Mouse (Mus musculus): Measurements from ENCODE around the gene Sept8. TPM values are rescaled to one million over a fixed set of nuclear protein-coding genes. Genes with fewer than 3 reads are reported as not detected.

Sept8 gene
- polyA plus RNA-seq, 1 experiment = 52.2 TPM

- peak; percentile 63 for TF ChIP-seq CTCF (IDR thresholded peaks at IDR 0.05; ENCODE audit: control insufficient read depth, insufficient read depth, low read length)
- no peak for TF ChIP-seq POLR2A (IDR thresholded peaks at IDR 0.05; ENCODE audit: borderline replicate concordance, control insufficient read depth, low read depth, low read length)
- H3K27ac ChIP-seq (ENCODE audit: control insufficient read depth, insufficient read depth, low read depth, low read length, poor library complexity) = no peak overlapping the region
- 78% methylated on average over 6 of the region's 6 CpGs for WGBS
- H3K4me1 ChIP-seq (ENCODE audit: control insufficient read depth, insufficient read depth, low read length) = no peaks in the 10 kb centered on the region; the same call in none of the 2 replicates
- no peak overlapping the region for H3K4me3 ChIP-seq (replicated peaks; ENCODE audit: control insufficient read depth, low read depth, low read length)
Measured at GRCm38 (mm10) chr11:53524905-53525304, 5.8 kb downstream of the Sept8 start.

- H3K27ac ChIP-seq (ENCODE audit: control insufficient read depth, insufficient read depth, low read depth, low read length, poor library complexity) = no peak overlapping the region
- TF ChIP-seq CTCF (IDR thresholded peaks at IDR 0.05; ENCODE audit: control insufficient read depth, insufficient read depth, low read length) (no peak), POLR2A (IDR thresholded peaks at IDR 0.05; ENCODE audit: borderline replicate concordance, control insufficient read depth, low read depth, low read length) (no peak)
- 88% methylated on average over 4 of the region's 4 CpGs for WGBS
- H3K4me1 ChIP-seq (ENCODE audit: control insufficient read depth, insufficient read depth, low read length) = no peaks in the 10 kb centered on the region; the same call in none of the 2 replicates
- no peak overlapping the region for H3K4me3 ChIP-seq (replicated peaks; ENCODE audit: control insufficient read depth, low read depth, low read length)
Measured at GRCm38 (mm10) chr11:53525461-53525860, 6.4 kb downstream of the Sept8 start.

DNA sequence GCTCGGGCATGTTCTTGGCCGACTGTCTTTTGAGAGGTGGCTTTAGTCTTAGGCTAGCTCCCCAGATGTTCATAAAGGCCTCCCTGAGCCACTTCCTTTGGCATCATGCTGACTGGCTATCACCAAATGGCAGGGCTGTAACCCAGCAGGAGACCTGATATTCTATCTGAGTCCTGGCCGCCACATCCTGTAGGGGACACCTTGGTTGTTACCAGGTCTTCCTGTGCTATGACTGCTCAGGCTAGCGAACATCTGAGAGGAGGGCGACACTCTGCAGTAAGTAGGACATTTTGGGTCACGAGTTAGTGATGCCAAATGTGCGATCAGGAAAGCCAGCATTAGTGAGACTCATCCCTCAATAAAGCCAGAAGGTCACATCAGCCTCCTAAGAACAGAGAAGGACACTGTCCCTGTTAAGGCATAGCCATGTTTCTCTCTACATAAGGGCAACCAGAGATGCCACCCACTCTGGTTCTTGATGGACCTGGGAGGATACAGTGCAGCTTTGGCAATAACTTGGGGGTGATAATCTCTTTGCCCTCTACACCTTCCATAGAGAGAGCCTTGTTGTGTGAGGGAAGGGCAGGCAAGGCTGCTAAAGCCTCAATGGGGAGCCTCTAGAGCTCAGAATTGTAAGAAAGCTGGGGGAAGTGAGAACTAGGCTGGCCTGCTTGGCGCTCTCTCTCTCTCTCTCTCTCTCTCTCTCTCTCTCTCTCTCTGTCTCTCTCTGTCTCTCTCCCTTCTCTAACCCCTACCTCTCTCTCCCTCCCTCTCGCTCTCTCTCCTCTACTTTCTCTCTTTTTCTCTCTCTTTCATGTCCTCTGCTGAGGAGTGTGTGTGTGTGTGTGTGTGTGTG is 9.6 kb downstream of the Sept8 start:
- Histone ChIP-seq H3K27ac (ENCODE audit: control insufficient read depth, insufficient read depth, low read depth, low read length, poor library complexity) (no peak overlapping the region), H3K4me1 (ENCODE audit: control insufficient read depth, insufficient read depth, low read length) (no peaks in the 10 kb centered on the region; the same call in 1 of the 2 replicates)
- 50% methylated on average over 9 of the region's 9 CpGs for WGBS

GRCm38 (mm10) chr11:53529253-53529557 is 10.1 kb downstream of the Sept8 start:
- 53% methylated on average over 6 of the region's 6 CpGs for WGBS
- TF ChIP-seq POLR2A (IDR thresholded peaks at IDR 0.05; ENCODE audit: borderline replicate concordance, control insufficient read depth, low read depth, low read length) = no peak
- no peak for TF ChIP-seq CTCF (IDR thresholded peaks at IDR 0.05; ENCODE audit: control insufficient read depth, insufficient read depth, low read length)

More for the DNA sequence above, 9.6 kb downstream of the Sept8 start:
- no peak overlapping the region for H3K4me3 ChIP-seq (replicated peaks; ENCODE audit: control insufficient read depth, low read depth, low read length)
- no peak for TF ChIP-seq CTCF (IDR thresholded peaks at IDR 0.05; ENCODE audit: control insufficient read depth, insufficient read depth, low read length)
- no peak for TF ChIP-seq POLR2A (IDR thresholded peaks at IDR 0.05; ENCODE audit: borderline replicate concordance, control insufficient read depth, low read depth, low read length)

DNA sequence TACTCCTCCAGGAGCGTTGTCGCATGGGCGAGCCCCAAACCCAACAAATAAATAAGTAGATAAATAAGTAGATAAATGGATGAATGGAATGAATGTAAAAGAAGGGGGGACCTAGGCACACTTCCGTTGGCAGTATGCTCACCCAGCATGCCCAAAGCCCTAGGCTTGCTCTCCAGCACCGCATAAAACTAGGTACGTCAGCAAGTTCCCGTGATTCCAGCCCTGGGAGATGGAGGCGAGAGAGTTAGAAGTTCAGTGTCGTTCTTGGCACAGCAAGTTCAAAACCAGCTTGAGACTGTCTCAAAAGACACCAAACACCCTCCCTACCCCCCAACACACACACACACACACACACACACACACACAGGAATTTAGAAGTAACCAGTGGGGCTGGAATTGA is 10.9 kb downstream of the Sept8 start:
- Histone ChIP-seq H3K4me1 (ENCODE audit: control insufficient read depth, insufficient read depth, low read length) (no peaks in the 10 kb centered on the region; the same call in 1 of the 2 replicates), H3K4me3 (replicated peaks; ENCODE audit: control insufficient read depth, low read depth, low read length) (no peak overlapping the region), H3K27ac (ENCODE audit: control insufficient read depth, insufficient read depth, low read depth, low read length, poor library complexity) (no peak overlapping the region)
- TF ChIP-seq CTCF (IDR thresholded peaks at IDR 0.05; ENCODE audit: control insufficient read depth, insufficient read depth, low read length) = no peak
- no peak for TF ChIP-seq POLR2A (IDR thresholded peaks at IDR 0.05; ENCODE audit: borderline replicate concordance, control insufficient read depth, low read depth, low read length)
- 95% methylated on average over 9 of the region's 9 CpGs for WGBS

More at GRCm38 (mm10) chr11:53529253-53529557, 10.1 kb downstream of the Sept8 start:
- Histone ChIP-seq H3K4me1 (ENCODE audit: control insufficient read depth, insufficient read depth, low read length) (no peaks in the 10 kb centered on the region; the same call in 1 of the 2 replicates), H3K4me3 (replicated peaks; ENCODE audit: control insufficient read depth, low read depth, low read length) (no peak overlapping the region), H3K27ac (ENCODE audit: control insufficient read depth, insufficient read depth, low read depth, low read length, poor library complexity) (no peak overlapping the region)

GRCm38 (mm10) chr11:53531578-53532230 is 12.6 kb downstream of the Sept8 start:
- H3K4me3 ChIP-seq (replicated peaks; ENCODE audit: control insufficient read depth, low read depth, low read length) = no peak overlapping the region
- no peak overlapping the region for H3K27ac ChIP-seq (ENCODE audit: control insufficient read depth, insufficient read depth, low read depth, low read length, poor library complexity)
- WGBS = 80% methylated on average over 10 of the region's 10 CpGs
- no peaks in the 10 kb centered on the region; the same call in 1 of the 2 replicates for H3K4me1 ChIP-seq (ENCODE audit: control insufficient read depth, insufficient read depth, low read length)
- no peak for TF ChIP-seq POLR2A (IDR thresholded peaks at IDR 0.05; ENCODE audit: borderline replicate concordance, control insufficient read depth, low read depth, low read length)

DNA sequence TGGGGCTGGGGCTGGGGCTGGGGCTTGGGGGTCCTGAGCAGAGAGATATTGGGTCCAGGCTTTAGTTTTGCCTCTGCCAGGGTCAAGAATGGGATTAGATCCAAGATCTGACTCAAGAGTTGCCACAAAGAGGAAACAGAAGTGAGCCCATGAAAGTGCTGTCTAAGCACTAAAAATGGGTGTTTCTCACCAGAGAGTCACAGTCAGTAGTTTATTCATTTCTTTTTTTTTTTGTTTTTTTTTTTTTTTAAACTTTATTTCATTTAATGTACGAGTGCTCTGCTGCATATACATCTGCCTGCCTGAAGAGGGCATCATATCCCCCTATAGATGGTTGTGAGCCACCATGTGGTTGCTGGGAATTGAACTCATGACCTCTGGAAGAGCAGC is 13.2 kb downstream of the Sept8 start:
- 42% methylated on average over 1 of the region's 1 CpGs for WGBS

GRCm38 (mm10) chr11:53539002-53539491 is 20.0 kb downstream of the Sept8 start:
- Histone ChIP-seq H3K27ac (ENCODE audit: control insufficient read depth, insufficient read depth, low read depth, low read length, poor library complexity) (no peak overlapping the region), H3K4me1 (ENCODE audit: control insufficient read depth, insufficient read depth, low read length) (no peaks in the 10 kb centered on the region), H3K4me3 (replicated peaks; ENCODE audit: control insufficient read depth, low read depth, low read length) (no peak overlapping the region)
- TF ChIP-seq POLR2A (IDR thresholded peaks at IDR 0.05; ENCODE audit: borderline replicate concordance, control insufficient read depth, low read depth, low read length) = no peak
- no peak for TF ChIP-seq CTCF (IDR thresholded peaks at IDR 0.05; ENCODE audit: control insufficient read depth, insufficient read depth, low read length)
- WGBS = 90% methylated on average over 15 of the region's 15 CpGs

More for the DNA sequence above, 13.2 kb downstream of the Sept8 start:
- Histone ChIP-seq H3K4me3 (replicated peaks; ENCODE audit: control insufficient read depth, low read depth, low read length) (no peak overlapping the region), H3K4me1 (ENCODE audit: control insufficient read depth, insufficient read depth, low read length) (no peaks in the 10 kb centered on the region; the same call in 1 of the 2 replicates), H3K27ac (ENCODE audit: control insufficient read depth, insufficient read depth, low read depth, low read length, poor library complexity) (no peak overlapping the region)
- TF ChIP-seq POLR2A (IDR thresholded peaks at IDR 0.05; ENCODE audit: borderline replicate concordance, control insufficient read depth, low read depth, low read length) (no peak), CTCF (IDR thresholded peaks at IDR 0.05; ENCODE audit: control insufficient read depth, insufficient read depth, low read length) (no peak)

All from bone marrow, adult 2 months (tissue).